Mouse (Mus musculus): ENCODE data around the gene Nr3c2. TPM values are rescaled to one million over a fixed set of nuclear protein-coding genes. Genes with fewer than 3 reads are reported as not detected.

The Nr3c2 gene
- polyA plus RNA-seq, 1 experiment from 2014 or later = 2.5 TPM

- Histone ChIP-seq H3K9ac (ENCODE audit: low read length) (no peak overlapping the region), H3K4me3 (ENCODE audit: low read depth, low read length) (no peak overlapping the region), H3K4me1 (replicated peaks; ENCODE audit: control insufficient read depth, insufficient read depth) (no peaks in the 10 kb centered on the region), H3K4me2 (replicated peaks; ENCODE audit: low read depth) (no peak overlapping the region), H3K27me3 (ENCODE audit: control insufficient read depth, insufficient read depth, low read length) (no peaks in the 10 kb centered on the region), H3K9me3 (ENCODE audit: control insufficient read depth, low read length) (no peaks in the 10 kb centered on the region), H3K36me3 (ENCODE audit: control insufficient read depth, insufficient read depth, low read length) (no peaks in the 10 kb centered on the region), H3K27ac (replicated peaks) (no peak overlapping the region)
- WGBS = 47% methylated on average over 2 of the region's 2 CpGs
- TF ChIP-seq CTCF (IDR thresholded peaks at IDR 0.05; ENCODE audit: low read depth) (no peak), EP300 (optimal IDR thresholded peaks at IDR 0.05) (no peak)
- ATAC-seq (ENCODE audit: low FRiP score, low TSS enrichment) (no peak), DNase-seq (ENCODE audit: low spot score) (peak; percentile 69)
Measured at GRCm38 (mm10) chr8:77100370-77100769, 201.1 kb downstream of the Nr3c2 start.

- WGBS = 90% methylated on average over 7 of the region's 7 CpGs
- peak; percentile 42; the same call in 1 of the 2 replicates for ATAC-seq (ENCODE audit: low FRiP score, low TSS enrichment)
Measured at GRCm38 (mm10) chr8:77102879-77103278, 203.6 kb downstream of the Nr3c2 start.

GRCm38 (mm10) chr8:77112719-77113118 is 213.5 kb downstream of the Nr3c2 start:
- no peaks in the 10 kb centered on the region for H3K36me3 ChIP-seq (ENCODE audit: control insufficient read depth, insufficient read depth, low read length)
- no peaks in the 10 kb centered on the region for H3K27me3 ChIP-seq (ENCODE audit: control insufficient read depth, insufficient read depth, low read length)
- no peaks in the 10 kb centered on the region for H3K4me1 ChIP-seq (replicated peaks; ENCODE audit: control insufficient read depth, insufficient read depth)
- H3K4me3 ChIP-seq (ENCODE audit: low read depth, low read length) = no peak overlapping the region
- no peak overlapping the region for H3K4me2 ChIP-seq (replicated peaks; ENCODE audit: low read depth)
- TF ChIP-seq CTCF (IDR thresholded peaks at IDR 0.05; ENCODE audit: low read depth) = no peak
- no peak for TF ChIP-seq EP300 (optimal IDR thresholded peaks at IDR 0.05)
- 76% methylated on average over 2 of the region's 2 CpGs for WGBS
- no peak for DNase-seq (ENCODE audit: low spot score)
- H3K27ac ChIP-seq (replicated peaks) = no peak overlapping the region
- H3K9me3 ChIP-seq (ENCODE audit: control insufficient read depth, low read length) = no peaks in the 10 kb centered on the region
- H3K9ac ChIP-seq (ENCODE audit: low read length) = no peak overlapping the region
- no peak for ATAC-seq (ENCODE audit: low FRiP score, low TSS enrichment)

More at GRCm38 (mm10) chr8:77102879-77103278, 203.6 kb downstream of the Nr3c2 start:
- TF ChIP-seq EP300 (optimal IDR thresholded peaks at IDR 0.05) = no peak
- no peak for TF ChIP-seq CTCF (IDR thresholded peaks at IDR 0.05; ENCODE audit: low read depth)
- Histone ChIP-seq H3K4me2 (replicated peaks; ENCODE audit: low read depth) (no peak overlapping the region), H3K9me3 (ENCODE audit: control insufficient read depth, low read length) (no peaks in the 10 kb centered on the region), H3K36me3 (ENCODE audit: control insufficient read depth, insufficient read depth, low read length) (no peaks in the 10 kb centered on the region), H3K9ac (ENCODE audit: low read length) (no peak overlapping the region), H3K27ac (replicated peaks) (no peak overlapping the region), H3K4me3 (ENCODE audit: low read depth, low read length) (no peak overlapping the region), H3K4me1 (replicated peaks; ENCODE audit: control insufficient read depth, insufficient read depth) (no peaks in the 10 kb centered on the region), H3K27me3 (ENCODE audit: control insufficient read depth, insufficient read depth, low read length) (no peaks in the 10 kb centered on the region)
- DNase-seq (ENCODE audit: low spot score) = no peak

GRCm38 (mm10) chr8:77114769-77115168 is 215.5 kb downstream of the Nr3c2 start:
- 83% methylated on average over 10 of the region's 10 CpGs for WGBS
- DNase-seq (ENCODE audit: low spot score) = no peak
- Histone ChIP-seq H3K4me2 (replicated peaks; ENCODE audit: low read depth) (no peak overlapping the region), H3K4me3 (ENCODE audit: low read depth, low read length) (no peak overlapping the region), H3K4me1 (replicated peaks; ENCODE audit: control insufficient read depth, insufficient read depth) (no peaks in the 10 kb centered on the region), H3K9ac (ENCODE audit: low read length) (no peak overlapping the region), H3K27me3 (ENCODE audit: control insufficient read depth, insufficient read depth, low read length) (no peaks in the 10 kb centered on the region), H3K9me3 (ENCODE audit: control insufficient read depth, low read length) (no peaks in the 10 kb centered on the region), H3K36me3 (ENCODE audit: control insufficient read depth, insufficient read depth, low read length) (no peaks in the 10 kb centered on the region), H3K27ac (replicated peaks) (no peak overlapping the region)
- ATAC-seq (ENCODE audit: low FRiP score, low TSS enrichment) = no peak
- TF ChIP-seq CTCF (IDR thresholded peaks at IDR 0.05; ENCODE audit: low read depth) (no peak), EP300 (optimal IDR thresholded peaks at IDR 0.05) (no peak)

DNA sequence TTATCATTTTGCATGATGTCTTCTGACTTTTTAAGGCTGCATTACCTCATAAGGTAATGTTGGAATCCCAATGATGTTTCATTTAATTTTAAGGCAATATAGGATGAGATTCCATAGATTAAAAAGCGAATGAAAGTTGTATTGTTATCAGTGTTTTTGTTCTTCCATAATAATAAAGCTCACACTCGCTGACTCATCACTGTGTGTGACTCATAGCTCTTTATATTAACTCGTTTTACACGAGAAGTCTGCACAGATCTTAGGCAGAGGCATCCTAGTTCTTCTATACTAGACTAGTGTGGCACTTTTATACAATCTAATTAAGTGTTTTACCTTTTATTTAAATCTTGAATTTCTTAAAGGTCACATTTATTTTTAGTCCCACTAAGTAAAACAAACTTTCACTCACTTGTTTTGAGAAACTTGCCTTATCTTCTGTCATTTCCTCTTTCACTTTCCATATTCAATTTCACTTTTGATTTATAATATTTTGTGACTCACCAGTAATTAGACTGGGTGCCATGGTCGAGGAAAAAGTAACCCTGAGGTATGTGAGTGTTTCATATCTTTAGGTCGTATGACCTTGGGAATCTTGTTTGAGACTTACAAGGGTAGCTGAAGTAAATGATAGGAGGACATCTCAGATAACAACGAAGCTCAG is 217.3 kb downstream of the Nr3c2 start:
- ATAC-seq (ENCODE audit: low FRiP score, low TSS enrichment) = no peak
- TF ChIP-seq CTCF (IDR thresholded peaks at IDR 0.05; ENCODE audit: low read depth) (no peak), EP300 (optimal IDR thresholded peaks at IDR 0.05) (no peak)
- H3K4me1 ChIP-seq (replicated peaks; ENCODE audit: control insufficient read depth, insufficient read depth) = no peaks in the 10 kb centered on the region

DNA sequence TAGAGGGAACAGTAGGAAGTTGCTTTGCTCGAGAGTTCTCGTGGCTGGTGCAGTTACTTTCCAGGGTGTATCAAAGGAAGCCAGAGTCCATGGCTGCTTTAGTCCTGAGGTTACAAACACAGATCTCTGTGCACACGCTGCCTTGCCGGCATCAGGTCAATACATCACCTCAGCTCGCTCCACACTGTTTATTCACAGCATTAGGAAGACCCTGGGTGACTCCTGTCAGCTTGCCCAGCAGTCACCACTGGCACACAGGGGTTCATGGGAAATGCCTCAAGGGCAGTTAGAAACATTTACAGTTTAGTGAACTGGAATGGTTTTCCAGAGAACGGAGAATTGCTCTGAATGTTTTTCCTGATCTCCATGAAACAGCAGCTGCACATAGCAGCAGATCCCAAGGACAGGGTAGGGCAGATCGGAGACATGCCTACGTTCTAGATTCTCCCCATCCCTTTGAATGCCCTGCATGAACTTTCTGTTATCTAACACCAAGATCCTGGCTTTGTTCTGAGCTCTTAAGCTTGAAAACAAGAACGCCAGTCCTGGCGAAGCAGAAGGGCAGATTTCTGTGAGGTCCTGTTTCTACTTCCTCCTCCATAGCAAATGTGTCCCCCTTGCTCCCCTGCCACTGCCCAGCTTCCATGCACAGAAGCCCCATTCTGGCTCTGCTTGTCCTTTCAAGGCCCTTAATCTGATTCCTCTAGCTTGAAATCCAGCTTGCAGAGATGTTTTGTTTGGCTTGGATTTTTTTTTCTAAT is 221.7 kb downstream of the Nr3c2 start:
- Histone ChIP-seq H3K4me3 (ENCODE audit: low read depth, low read length) (no peak overlapping the region), H3K4me2 (replicated peaks; ENCODE audit: low read depth) (no peak overlapping the region), H3K27ac (replicated peaks) (no peak overlapping the region), H3K9ac (ENCODE audit: low read length) (no peak overlapping the region), H3K36me3 (ENCODE audit: control insufficient read depth, insufficient read depth, low read length) (no peaks in the 10 kb centered on the region), H3K9me3 (ENCODE audit: control insufficient read depth, low read length) (no peaks in the 10 kb centered on the region), H3K27me3 (ENCODE audit: control insufficient read depth, insufficient read depth, low read length) (no peaks in the 10 kb centered on the region), H3K4me1 (replicated peaks; ENCODE audit: control insufficient read depth, insufficient read depth) (no peaks in the 10 kb centered on the region)
- 26% methylated on average over 10 of the region's 10 CpGs for WGBS
- DNase-seq (ENCODE audit: low spot score) (no peak), ATAC-seq (ENCODE audit: low FRiP score, low TSS enrichment) (no peak)
- TF ChIP-seq CTCF (IDR thresholded peaks at IDR 0.05; ENCODE audit: low read depth) (no peak), EP300 (optimal IDR thresholded peaks at IDR 0.05) (no peak)

More for the DNA sequence above, 217.3 kb downstream of the Nr3c2 start:
- Histone ChIP-seq H3K9me3 (ENCODE audit: control insufficient read depth, low read length) (no peaks in the 10 kb centered on the region), H3K4me3 (ENCODE audit: low read depth, low read length) (no peak overlapping the region), H3K4me2 (replicated peaks; ENCODE audit: low read depth) (no peak overlapping the region), H3K9ac (ENCODE audit: low read length) (no peak overlapping the region), H3K36me3 (ENCODE audit: control insufficient read depth, insufficient read depth, low read length) (no peaks in the 10 kb centered on the region), H3K27ac (replicated peaks) (no peak overlapping the region), H3K27me3 (ENCODE audit: control insufficient read depth, insufficient read depth, low read length) (no peaks in the 10 kb centered on the region)
- WGBS = 44% methylated on average over 7 of the region's 7 CpGs
- DNase-seq (ENCODE audit: low spot score) = no peak
